Mouse (Mus musculus): Measurements from ENCODE around the gene Spcs1. TPM values are rescaled to one million over a fixed set of nuclear protein-coding genes. Genes with fewer than 3 reads are reported as not detected.
A peak's percentile ranks its signal among the peaks of the same experiment; 100 is the strongest.

Spcs1 gene
- total and polyA plus RNA-seq, 3 experiments: 188 to 419 (median 208) TPM

- no peak; the same call in 1 of the 2 replicates for TF ChIP-seq POLR2AphosphoS5 (IDR thresholded peaks at IDR 0.05; ENCODE audit: borderline replicate concordance, low read depth, low read length)
- TF ChIP-seq UBTF (IDR thresholded peaks at IDR 0.05; ENCODE audit: borderline replicate concordance, insufficient read depth, low read depth, low read length): no peak
- no peak for TF ChIP-seq MAZ (IDR thresholded peaks at IDR 0.05; ENCODE audit: low read depth, low read length)
- TF ChIP-seq JUND (IDR thresholded peaks at IDR 0.05; ENCODE audit: low read depth, low read length): no peak
- TF ChIP-seq MEF2A (IDR thresholded peaks at IDR 0.05; ENCODE audit: extremely low read depth, insufficient replicate concordance, low read depth, low read length, poor library complexity, severe bottlenecking): no peak
- no peak for TF ChIP-seq TAL1 (IDR thresholded peaks at IDR 0.05; ENCODE audit: low read length)
- no peak for TF ChIP-seq CHD2 (IDR thresholded peaks at IDR 0.05; ENCODE audit: low read length)
- no peak for TF ChIP-seq ZC3H11A (IDR thresholded peaks at IDR 0.05; ENCODE audit: low read depth, low read length)
- no peak for TF ChIP-seq BHLHE40 (IDR thresholded peaks at IDR 0.05; ENCODE audit: borderline replicate concordance, low read depth, low read length)
These were observed 16.4 kb upstream of the Spcs1 start (continued) for GRCm38 (mm10) chr14:31017854-31018253.

GRCm38 (mm10) chr14:31016063-31016462 is 14.6 kb upstream of the Spcs1 start:
- peak overlapping the region in 1 of 2 experiments; percentile 90; a peak in 2 of 4 replicates for H3K4me3 ChIP-seq (ENCODE audit: control insufficient read depth in 1 of 2, insufficient read depth in 1 of 2, low read depth in 2 of 2, low read length in 2 of 2)
- peaks cover 18 to 21% of the 10 kb centered on the region in 2 experiments for H3K4me1 ChIP-seq (ENCODE audit: control insufficient read depth in 1 of 2, insufficient read depth in 2 of 2, low read length in 2 of 2)
- H3K9me3 ChIP-seq (replicated peaks; ENCODE audit: insufficient read depth, low read length): no peaks in the 10 kb centered on the region
- peaks cover 42% of the 10 kb centered on the region for H3K79me2 ChIP-seq (ENCODE audit: control insufficient read depth, insufficient read depth, low read length, poor library complexity)
- TF ChIP-seq POLR2A (IDR thresholded peaks at IDR 0.05; ENCODE audit: control insufficient read depth in 1 of 2, insufficient read depth in 1 of 2, low read depth in 1 of 2, low read length in 2 of 2, poor library complexity in 1 of 2) (peak in 1 of 2 experiments; percentile 42; a peak in 1 of 4 replicates), GATA1 (IDR thresholded peaks at IDR 0.05; ENCODE audit: low read depth, low read length) (peak; percentile 79), SMC3 (IDR thresholded peaks at IDR 0.05; ENCODE audit: low read depth, low read length) (no peak), RCOR1 (IDR thresholded peaks at IDR 0.05; ENCODE audit: low read depth, low read length) (no peak), ZC3H11A (IDR thresholded peaks at IDR 0.05; ENCODE audit: low read depth, low read length) (no peak), EP300 (IDR thresholded peaks at IDR 0.05; ENCODE audit: low read depth in 1 of 2, low read length in 2 of 2) (peak; percentile 14 to 58; a peak in 3 of 4 replicates), TCF12 (IDR thresholded peaks at IDR 0.05; ENCODE audit: low read depth, low read length) (peak; percentile 68), MAX (IDR thresholded peaks at IDR 0.05; ENCODE audit: low read length) (no peak), MXI1 (IDR thresholded peaks at IDR 0.05; ENCODE audit: low read depth, low read length) (no peak), ETS1 (IDR thresholded peaks at IDR 0.05; ENCODE audit: low read depth, low read length) (peak; percentile 62), CTCF (IDR thresholded peaks at IDR 0.05 in 2 of 3, conservative IDR thresholded peaks at IDR 0.05 in 1 of 3; ENCODE audit: control insufficient read depth in 1 of 3, insufficient read depth in 1 of 3, low read depth in 2 of 3, low read length in 3 of 3, poor library complexity in 1 of 3, severe bottlenecking in 1 of 3) (no peak)
- peak overlapping the region; percentile 97; the same call in 1 of the 2 replicates for H3K9ac ChIP-seq (ENCODE audit: control insufficient read depth, low read depth, low read length, poor library complexity, severe bottlenecking)
- H3K27me3 ChIP-seq (ENCODE audit: control insufficient read depth in 1 of 2, insufficient read depth in 2 of 2, low read length in 2 of 2): no peaks in the 10 kb centered on the region
- peak; percentile 45 for DNase-seq (ENCODE audit: low read depth, low spot score)
- H3K36me3 ChIP-seq (ENCODE audit: control insufficient read depth in 1 of 2, insufficient read depth in 2 of 2, low read length in 2 of 2): peaks cover 45 to 46% of the 10 kb centered on the region in 2 experiments
- peak overlapping the region; percentile 84 for H3K27ac ChIP-seq (ENCODE audit: control insufficient read depth, low read depth, low read length)
